Mouse (Mus musculus): Measurements from ENCODE around the gene Gpn2. TPM values are rescaled to one million over a fixed set of nuclear protein-coding genes. Genes with fewer than 3 reads are reported as not detected.
A peak's percentile ranks its signal among the peaks of the same experiment; 100 is the strongest.

Gene Gpn2
- polyA plus RNA-seq, 1 experiment: 32.2 TPM

DNA sequence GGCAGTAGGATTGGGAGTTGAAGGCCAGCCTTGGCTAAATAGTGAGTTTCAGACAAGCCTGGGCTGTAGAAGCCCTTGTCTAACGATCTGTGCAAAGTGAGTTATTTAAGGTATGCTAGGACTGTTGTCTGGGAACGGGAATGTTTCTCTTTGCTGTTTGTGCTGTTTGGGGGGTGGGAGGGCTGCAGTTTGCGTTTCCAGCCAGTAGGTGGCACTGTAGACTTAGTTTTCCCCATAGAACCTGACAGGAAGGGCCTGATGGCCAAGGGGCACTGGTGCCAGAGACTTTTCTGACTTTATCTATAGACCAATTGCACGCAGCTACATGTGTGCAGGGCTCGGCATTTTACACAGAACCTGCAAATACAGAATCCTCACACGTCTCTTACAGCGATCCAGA, 8.4 kb downstream of the Gpn2 start:
- H3K79me2 ChIP-seq (ENCODE audit: control insufficient read depth, insufficient read depth): no peaks in the 10 kb centered on the region
- no peaks in the 10 kb centered on the region for H3K36me3 ChIP-seq (ENCODE audit: control insufficient read depth, insufficient read depth)
- TF ChIP-seq TCF12 (IDR thresholded peaks at IDR 0.05; ENCODE audit: insufficient read depth, poor library complexity, severe bottlenecking): no peak
- no peak for TF ChIP-seq MYOG (IDR thresholded peaks at IDR 0.05; ENCODE audit: control insufficient read depth in 1 of 3, insufficient read depth in 1 of 3, insufficient read length in 2 of 3, low read depth in 2 of 3)
- TF ChIP-seq REST (IDR thresholded peaks at IDR 0.05; ENCODE audit: insufficient read depth, insufficient read length): no peak
- no peak for TF ChIP-seq E2F4 (IDR thresholded peaks at IDR 0.05; ENCODE audit: insufficient read depth)
- TF ChIP-seq MYOD1 (IDR thresholded peaks at IDR 0.05; ENCODE audit: control insufficient read depth in 1 of 3, insufficient read length in 2 of 3, low read depth in 2 of 3): no peak
- no peak for TF ChIP-seq POLR2A (IDR thresholded peaks at IDR 0.05; ENCODE audit: insufficient read length, low read depth)
- no peak for TF ChIP-seq USF1 (IDR thresholded peaks at IDR 0.05; ENCODE audit: low read depth)
- no peak for TF ChIP-seq SRF (IDR thresholded peaks at IDR 0.05; ENCODE audit: control insufficient read depth, insufficient read length, low read depth)
- TF ChIP-seq MAX (IDR thresholded peaks at IDR 0.05; ENCODE audit: low read depth): no peak
- TF ChIP-seq TCF3 (IDR thresholded peaks at IDR 0.05; ENCODE audit: insufficient read length, low read depth): no peak
- no peak for TF ChIP-seq CEBPB (IDR thresholded peaks at IDR 0.05; ENCODE audit: insufficient read depth, poor library complexity, severe bottlenecking)
- no peak for TF ChIP-seq POLR2AphosphoS2 (IDR thresholded peaks at IDR 0.05; ENCODE audit: insufficient read length, low read depth)
- no peak overlapping the region for H3K4me3 ChIP-seq
- H3K27me3 ChIP-seq (ENCODE audit: control insufficient read depth, insufficient read depth, insufficient read length): no peaks in the 10 kb centered on the region
- H3K4me2 ChIP-seq (ENCODE audit: low read depth): no peak overlapping the region
- H3ac ChIP-seq (ENCODE audit: control insufficient read depth, insufficient read length): no peak overlapping the region

DNA sequence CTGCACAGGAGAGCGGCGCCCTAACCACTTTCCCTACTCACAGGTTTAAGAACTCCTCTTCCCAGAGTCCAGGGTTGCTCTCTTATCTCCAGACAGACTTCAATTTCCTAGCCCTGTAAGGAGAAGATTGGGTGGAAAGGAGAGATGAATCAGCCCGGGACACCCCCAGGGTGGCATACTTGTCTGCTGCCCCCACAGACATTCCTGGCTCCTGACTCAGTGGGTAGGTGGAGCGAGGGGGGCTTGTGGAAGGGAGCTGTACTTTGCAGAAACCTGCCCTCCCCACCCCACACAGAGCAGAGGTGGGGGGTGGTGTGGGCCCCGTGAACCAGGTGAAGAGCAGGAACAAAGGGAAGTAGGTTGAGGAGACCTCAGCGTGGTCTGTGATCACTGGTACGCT, 11.4 kb downstream of the Gpn2 start:
- no peaks in the 10 kb centered on the region for H3K27me3 ChIP-seq (ENCODE audit: control insufficient read depth, insufficient read depth, insufficient read length)
- H3K79me2 ChIP-seq (ENCODE audit: control insufficient read depth, insufficient read depth): no peaks in the 10 kb centered on the region
- no peak overlapping the region for H3K4me3 ChIP-seq
- no peaks in the 10 kb centered on the region for H3K36me3 ChIP-seq (ENCODE audit: control insufficient read depth, insufficient read depth)
- no peak overlapping the region for H3K4me2 ChIP-seq (ENCODE audit: low read depth)
- TF ChIP-seq MYOD1 (IDR thresholded peaks at IDR 0.05; ENCODE audit: control insufficient read depth in 1 of 3, insufficient read length in 2 of 3, low read depth in 2 of 3): no peak
- TF ChIP-seq TCF3 (IDR thresholded peaks at IDR 0.05; ENCODE audit: insufficient read length, low read depth): no peak
- no peak for TF ChIP-seq CEBPB (IDR thresholded peaks at IDR 0.05; ENCODE audit: insufficient read depth, poor library complexity, severe bottlenecking)
- TF ChIP-seq SRF (IDR thresholded peaks at IDR 0.05; ENCODE audit: control insufficient read depth, insufficient read length, low read depth): no peak
- TF ChIP-seq TCF12 (IDR thresholded peaks at IDR 0.05; ENCODE audit: insufficient read depth, poor library complexity, severe bottlenecking): no peak
- no peak for TF ChIP-seq REST (IDR thresholded peaks at IDR 0.05; ENCODE audit: insufficient read depth, insufficient read length)
- no peak for TF ChIP-seq MAX (IDR thresholded peaks at IDR 0.05; ENCODE audit: low read depth)
- TF ChIP-seq E2F4 (IDR thresholded peaks at IDR 0.05; ENCODE audit: insufficient read depth): no peak
- no peak overlapping the region for H3ac ChIP-seq (ENCODE audit: control insufficient read depth, insufficient read length)

DNA sequence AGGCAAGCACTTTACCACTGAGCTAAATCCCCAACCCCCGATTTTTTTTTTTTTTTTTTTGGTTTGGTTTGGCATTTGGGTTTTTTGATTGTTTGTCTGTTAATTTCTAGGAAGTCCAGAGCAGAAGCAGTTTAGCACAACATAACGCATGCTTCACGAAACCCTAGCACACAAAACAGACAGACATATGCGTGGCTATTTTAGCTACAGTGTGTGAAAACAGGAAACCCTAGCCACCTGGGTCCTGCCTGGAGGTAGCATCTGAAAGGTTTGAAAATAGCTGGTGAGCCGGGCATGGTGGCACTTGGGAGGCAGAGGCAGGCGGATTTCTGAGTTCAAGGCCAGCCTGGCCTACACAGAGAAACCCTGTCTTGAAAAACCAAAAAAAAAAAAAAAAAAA, 11.9 kb downstream of the Gpn2 start:
- Histone ChIP-seq H3K4me3 (no peak overlapping the region), H3K36me3 (ENCODE audit: control insufficient read depth, insufficient read depth) (no peaks in the 10 kb centered on the region), H3K79me2 (ENCODE audit: control insufficient read depth, insufficient read depth) (no peaks in the 10 kb centered on the region), H3K27me3 (ENCODE audit: control insufficient read depth, insufficient read depth, insufficient read length) (no peaks in the 10 kb centered on the region), H3K4me2 (ENCODE audit: low read depth) (no peak overlapping the region), H3ac (ENCODE audit: control insufficient read depth, insufficient read length) (no peak overlapping the region)
- TF ChIP-seq TCF3 (IDR thresholded peaks at IDR 0.05; ENCODE audit: insufficient read length, low read depth) (no peak), E2F4 (IDR thresholded peaks at IDR 0.05; ENCODE audit: insufficient read depth) (no peak), POLR2AphosphoS2 (IDR thresholded peaks at IDR 0.05; ENCODE audit: insufficient read length, low read depth) (no peak)

DNA sequence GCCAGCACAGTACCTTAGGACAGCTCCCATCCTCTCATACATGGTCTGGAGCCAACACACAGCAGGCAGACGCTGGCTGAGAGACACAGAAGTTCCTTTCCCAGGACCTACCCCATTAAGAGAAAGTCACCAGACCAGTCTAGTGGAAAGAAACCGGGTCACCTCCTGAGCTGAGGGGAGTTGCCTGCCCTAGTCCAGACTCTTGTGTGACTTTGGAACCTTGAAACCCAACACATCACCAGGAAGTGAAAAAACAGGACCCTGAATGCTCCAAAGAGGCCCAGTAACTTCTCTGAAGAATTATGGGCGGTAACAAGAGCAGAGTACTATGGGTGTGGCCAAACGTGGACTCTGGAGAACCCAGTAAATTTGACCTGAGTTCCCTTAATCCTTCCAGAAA, 14.5 kb downstream of the Gpn2 start:
- peak overlapping the region; percentile 24 for H3K4me3 ChIP-seq
- H3K79me2 ChIP-seq (ENCODE audit: control insufficient read depth, insufficient read depth): no peaks in the 10 kb centered on the region
- H3K36me3 ChIP-seq (ENCODE audit: control insufficient read depth, insufficient read depth): no peaks in the 10 kb centered on the region
- H3K4me2 ChIP-seq (ENCODE audit: low read depth): peak overlapping the region; percentile 98
- no peak overlapping the region for H3ac ChIP-seq (ENCODE audit: control insufficient read depth, insufficient read length)
- no peaks in the 10 kb centered on the region for H3K27me3 ChIP-seq (ENCODE audit: control insufficient read depth, insufficient read depth, insufficient read length)
- TF ChIP-seq MAX (IDR thresholded peaks at IDR 0.05; ENCODE audit: low read depth): no peak
- no peak for TF ChIP-seq USF1 (IDR thresholded peaks at IDR 0.05; ENCODE audit: low read depth)
- TF ChIP-seq SRF (IDR thresholded peaks at IDR 0.05; ENCODE audit: control insufficient read depth, insufficient read length, low read depth): no peak
- no peak for TF ChIP-seq TCF12 (IDR thresholded peaks at IDR 0.05; ENCODE audit: insufficient read depth, poor library complexity, severe bottlenecking)
- no peak for TF ChIP-seq MYOG (IDR thresholded peaks at IDR 0.05; ENCODE audit: control insufficient read depth in 1 of 3, insufficient read depth in 1 of 3, insufficient read length in 2 of 3, low read depth in 2 of 3)
- TF ChIP-seq POLR2AphosphoS2 (IDR thresholded peaks at IDR 0.05; ENCODE audit: insufficient read length, low read depth): no peak
- no peak for TF ChIP-seq REST (IDR thresholded peaks at IDR 0.05; ENCODE audit: insufficient read depth, insufficient read length)
- no peak for TF ChIP-seq E2F4 (IDR thresholded peaks at IDR 0.05; ENCODE audit: insufficient read depth)
- no peak for TF ChIP-seq POLR2A (IDR thresholded peaks at IDR 0.05; ENCODE audit: insufficient read length, low read depth)
- TF ChIP-seq TCF3 (IDR thresholded peaks at IDR 0.05; ENCODE audit: insufficient read length, low read depth): no peak
- TF ChIP-seq CEBPB (IDR thresholded peaks at IDR 0.05; ENCODE audit: insufficient read depth, poor library complexity, severe bottlenecking): no peak
- TF ChIP-seq MYOD1 (IDR thresholded peaks at IDR 0.05; ENCODE audit: control insufficient read depth in 1 of 3, insufficient read length in 2 of 3, low read depth in 2 of 3): no peak

DNA sequence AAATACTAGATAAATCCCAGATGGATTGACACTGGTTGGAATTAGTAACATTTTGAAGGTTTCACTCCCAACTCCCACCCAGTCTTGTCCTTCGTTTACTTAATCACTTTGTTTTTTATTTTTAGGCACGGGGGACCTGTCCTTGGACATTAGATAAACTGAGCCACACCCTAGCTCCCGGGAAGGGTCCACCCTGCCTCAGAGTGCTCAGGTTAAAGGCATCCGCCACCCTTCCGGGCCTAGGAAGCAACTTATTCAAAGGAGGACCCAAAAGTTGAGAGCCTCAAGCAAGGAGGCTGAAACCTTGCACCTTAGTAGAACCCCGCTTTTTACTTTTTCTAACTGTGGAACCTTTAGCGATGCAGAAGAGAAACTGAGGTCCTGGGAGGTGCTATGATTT, 15.0 kb downstream of the Gpn2 start:
- no peak for TF ChIP-seq SRF (IDR thresholded peaks at IDR 0.05; ENCODE audit: control insufficient read depth, insufficient read length, low read depth)
- no peak for TF ChIP-seq POLR2A (IDR thresholded peaks at IDR 0.05; ENCODE audit: insufficient read length, low read depth)
- no peak for TF ChIP-seq TCF12 (IDR thresholded peaks at IDR 0.05; ENCODE audit: insufficient read depth, poor library complexity, severe bottlenecking)
- TF ChIP-seq REST (IDR thresholded peaks at IDR 0.05; ENCODE audit: insufficient read depth, insufficient read length): no peak
- no peak for TF ChIP-seq CEBPB (IDR thresholded peaks at IDR 0.05; ENCODE audit: insufficient read depth, poor library complexity, severe bottlenecking)
- no peak for TF ChIP-seq POLR2AphosphoS2 (IDR thresholded peaks at IDR 0.05; ENCODE audit: insufficient read length, low read depth)
- no peak for TF ChIP-seq MYOG (IDR thresholded peaks at IDR 0.05; ENCODE audit: control insufficient read depth in 1 of 3, insufficient read depth in 1 of 3, insufficient read length in 2 of 3, low read depth in 2 of 3)
- no peak for TF ChIP-seq E2F4 (IDR thresholded peaks at IDR 0.05; ENCODE audit: insufficient read depth)
- TF ChIP-seq TCF3 (IDR thresholded peaks at IDR 0.05; ENCODE audit: insufficient read length, low read depth): no peak
- TF ChIP-seq USF1 (IDR thresholded peaks at IDR 0.05; ENCODE audit: low read depth): no peak
- no peak for TF ChIP-seq MYOD1 (IDR thresholded peaks at IDR 0.05; ENCODE audit: control insufficient read depth in 1 of 3, insufficient read length in 2 of 3, low read depth in 2 of 3)
- TF ChIP-seq MAX (IDR thresholded peaks at IDR 0.05; ENCODE audit: low read depth): no peak
- H3K4me3 ChIP-seq: peak overlapping the region; percentile 24
- H3ac ChIP-seq (ENCODE audit: control insufficient read depth, insufficient read length): no peak overlapping the region
- H3K79me2 ChIP-seq (ENCODE audit: control insufficient read depth, insufficient read depth): no peaks in the 10 kb centered on the region
- no peaks in the 10 kb centered on the region for H3K36me3 ChIP-seq (ENCODE audit: control insufficient read depth, insufficient read depth)
- H3K27me3 ChIP-seq (ENCODE audit: control insufficient read depth, insufficient read depth, insufficient read length): no peaks in the 10 kb centered on the region
- peak overlapping the region; percentile 98 for H3K4me2 ChIP-seq (ENCODE audit: low read depth)
